Mouse (Mus musculus) limb, embryonic 12.5 days (tissue): ENCODE data around the gene Lif. TPM values are rescaled to one million over a fixed set of nuclear protein-coding genes. Genes with fewer than 3 reads are reported as not detected.

ENCODE experiments used
- ATAC-seq: fragments of 200-750 bp; cut with Nextera tagmentation; 2 replicates; pipeline ENCODE4 v1.8.0; 2017; ENCODE audit warnings: low read depth, moderate TSS enrichment; ENCODE audit not compliant: insufficient number of reproducible peaks, insufficient read depth, low FRiP score, low TSS enrichment
- H3K27ac ChIP-seq: fragments of 300-500 bp; sonication (generic); 2 replicates; pipeline ENCODE4 v1.5.1; 2016; ENCODE audit warnings: mild to moderate bottlenecking, moderate library complexity
- H3K27me3 ChIP-seq: fragments of 300-500 bp; sonication (generic); 2 replicates; pipeline ENCODE4 v1.6.1; 2016; ENCODE audit warnings: mild to moderate bottlenecking, moderate library complexity
- H3K36me3 ChIP-seq: fragments of 300-500 bp; sonication (generic); 2 replicates; pipeline ENCODE4 v1.6.1; 2016; ENCODE audit warnings: mild to moderate bottlenecking, moderate library complexity
- H3K4me1 ChIP-seq: fragments of 300-500 bp; sonication (generic); replicated peaks from 2 replicates; pipeline ENCODE4 v1.6.1; 2016
- H3K4me2 ChIP-seq: fragments of 300-500 bp; sonication (generic); 2 replicates; pipeline ENCODE4 v1.6.1; 2016; ENCODE audit warnings: mild to moderate bottlenecking, moderate library complexity
- H3K4me3 ChIP-seq: fragments of 300-500 bp; sonication (generic); replicated peaks from 2 replicates; pipeline ENCODE4 v1.5.1; 2016; ENCODE audit warnings: mild to moderate bottlenecking
- H3K9ac ChIP-seq: fragments of 300-500 bp; sonication (generic); replicated peaks from 2 replicates; pipeline ENCODE4 v1.6.1; 2016; ENCODE audit warnings: mild to moderate bottlenecking, moderate library complexity
- H3K9me3 ChIP-seq: fragments of 300-500 bp; sonication (generic); 2 replicates; pipeline ENCODE4 v1.6.1; 2016; ENCODE audit warnings: mild to moderate bottlenecking, moderate library complexity
- WGBS: fragments of 180-500 bp; shearing (Covaris S2); methylation state at CpG from one replicate; pipeline ENCODE4 v1.1.7; 2016; 5-methylcytosine and 5-hydroxymethylcytosine counted together
- polyA plus RNA-seq: library from polyadenylated mRNA; unstranded; fragments of >200 nt; fragmentation: Nextera tagmentation; extraction: Ambion mirVana; gene quantifications from 2 replicates; pipeline ENCODE4 v1.2.1, GENCODE M21; 2016

Gene Lif
- polyA plus RNA-seq, 1 experiment from 2014 or later = 0.05 TPM

DNA sequence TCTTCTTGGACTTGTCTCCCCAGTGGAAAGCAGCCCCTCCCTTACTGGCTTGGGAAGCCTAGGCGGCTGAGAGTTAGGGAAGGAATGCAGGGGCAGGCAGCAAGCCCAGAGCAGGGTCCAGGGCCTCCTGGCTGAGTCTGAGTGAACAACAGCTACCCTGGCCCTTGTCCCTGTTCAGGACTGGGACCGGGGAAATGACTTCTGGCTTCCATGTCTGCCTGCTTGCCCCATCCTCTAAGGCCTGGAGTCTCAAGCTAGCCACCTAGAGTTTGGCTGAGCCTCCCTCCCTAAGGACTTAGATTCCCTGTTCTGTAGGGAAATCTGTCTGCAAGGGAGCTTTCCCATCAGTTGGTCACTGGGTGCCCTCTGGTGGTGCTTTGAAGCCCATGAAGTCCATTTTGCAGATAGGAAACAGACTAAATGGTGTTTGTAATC is 38.0 kb upstream of the Lif start:
- no peak overlapping the region for H3K9ac ChIP-seq
- no peak for ATAC-seq
- no peak overlapping the region for H3K4me3 ChIP-seq
- no peak overlapping the region for H3K4me2 ChIP-seq
- WGBS = 13% methylated on average over 2 of the region's 2 CpGs
- peaks cover 23% of the 10 kb centered on the region for H3K36me3 ChIP-seq
- H3K27me3 ChIP-seq = peaks cover 33% of the 10 kb centered on the region
- peaks cover 5% of the 10 kb centered on the region; the same call in 1 of the 2 replicates for H3K9me3 ChIP-seq
- peaks cover 20% of the 10 kb centered on the region; the same call in 1 of the 2 replicates for H3K4me1 ChIP-seq
- H3K27ac ChIP-seq = no peak overlapping the region

DNA sequence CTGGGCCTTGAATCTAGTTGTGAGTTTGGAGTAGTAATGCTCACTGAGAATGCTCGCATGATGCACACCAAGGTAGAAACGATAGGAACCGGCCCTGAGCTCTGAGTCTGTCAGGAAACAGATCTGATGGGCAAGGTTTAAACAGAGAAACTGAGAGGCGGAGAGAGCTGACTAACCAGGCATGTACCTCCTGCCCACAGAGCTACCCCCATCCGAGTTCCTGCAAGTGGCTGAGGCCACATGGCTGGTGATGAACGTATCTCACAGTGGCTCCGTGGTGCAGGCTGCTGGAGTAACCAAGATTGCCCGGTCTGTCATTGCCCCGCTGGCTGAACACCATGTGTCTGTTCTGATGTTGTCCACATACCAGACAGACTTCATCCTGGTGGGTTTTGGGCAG is 37.4 kb upstream of the Lif start:
- WGBS = 64% methylated on average over 9 of the region's 9 CpGs
- Histone ChIP-seq H3K27ac (no peak overlapping the region), H3K9me3 (peaks cover 5% of the 10 kb centered on the region; the same call in 1 of the 2 replicates), H3K4me3 (no peak overlapping the region), H3K27me3 (peaks cover 35% of the 10 kb centered on the region), H3K36me3 (peaks cover 17% of the 10 kb centered on the region), H3K9ac (no peak overlapping the region), H3K4me1 (peaks cover 20% of the 10 kb centered on the region; the same call in 1 of the 2 replicates), H3K4me2 (no peak overlapping the region)
- no peak for ATAC-seq

DNA sequence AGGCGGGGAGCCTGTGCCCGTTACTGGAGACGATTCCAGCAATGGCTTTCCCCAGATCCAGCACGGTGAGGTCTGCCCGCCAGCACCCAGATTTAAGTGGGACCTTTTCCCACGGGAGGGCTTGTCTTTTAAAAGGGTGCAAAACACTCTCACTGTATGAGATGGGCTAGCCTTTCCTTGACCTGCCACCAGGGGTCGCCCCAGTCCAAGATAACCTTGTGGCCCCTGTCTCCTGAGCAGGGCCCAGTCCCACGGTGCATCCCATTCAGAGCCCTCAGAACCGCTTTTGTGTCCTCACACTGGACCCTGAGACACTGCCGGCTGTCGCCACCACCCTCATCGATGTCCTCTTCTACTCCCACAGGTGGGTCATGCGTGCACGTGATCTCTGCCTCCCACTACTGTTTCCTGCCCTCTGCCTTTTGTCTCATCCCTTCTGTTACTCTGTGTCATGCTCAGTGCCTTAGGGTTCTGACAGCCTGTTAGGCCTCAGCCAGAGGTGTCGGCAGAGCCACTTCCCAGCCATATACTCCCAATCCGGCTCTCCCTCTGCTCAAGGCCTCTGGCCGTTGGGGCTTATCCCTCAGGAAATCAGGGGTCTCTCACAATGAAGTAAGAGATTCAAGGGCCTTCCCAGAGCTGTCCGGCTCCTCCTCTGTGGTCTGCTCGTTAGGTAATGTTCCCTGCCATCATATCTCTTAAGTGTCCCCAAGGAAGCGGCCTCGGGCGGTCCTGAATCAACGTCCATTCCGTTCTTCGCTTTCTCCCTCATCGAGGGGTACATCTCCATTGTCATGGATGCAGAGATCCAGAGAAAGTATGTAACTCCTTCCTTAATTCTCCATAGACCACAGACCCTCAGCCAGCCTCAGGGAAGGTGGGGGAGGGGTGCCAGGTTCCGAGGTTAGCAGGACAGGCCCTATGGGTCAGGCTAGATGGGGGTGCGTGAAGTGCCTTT is 36.6 kb upstream of the Lif start:
- ATAC-seq = no peak

DNA sequence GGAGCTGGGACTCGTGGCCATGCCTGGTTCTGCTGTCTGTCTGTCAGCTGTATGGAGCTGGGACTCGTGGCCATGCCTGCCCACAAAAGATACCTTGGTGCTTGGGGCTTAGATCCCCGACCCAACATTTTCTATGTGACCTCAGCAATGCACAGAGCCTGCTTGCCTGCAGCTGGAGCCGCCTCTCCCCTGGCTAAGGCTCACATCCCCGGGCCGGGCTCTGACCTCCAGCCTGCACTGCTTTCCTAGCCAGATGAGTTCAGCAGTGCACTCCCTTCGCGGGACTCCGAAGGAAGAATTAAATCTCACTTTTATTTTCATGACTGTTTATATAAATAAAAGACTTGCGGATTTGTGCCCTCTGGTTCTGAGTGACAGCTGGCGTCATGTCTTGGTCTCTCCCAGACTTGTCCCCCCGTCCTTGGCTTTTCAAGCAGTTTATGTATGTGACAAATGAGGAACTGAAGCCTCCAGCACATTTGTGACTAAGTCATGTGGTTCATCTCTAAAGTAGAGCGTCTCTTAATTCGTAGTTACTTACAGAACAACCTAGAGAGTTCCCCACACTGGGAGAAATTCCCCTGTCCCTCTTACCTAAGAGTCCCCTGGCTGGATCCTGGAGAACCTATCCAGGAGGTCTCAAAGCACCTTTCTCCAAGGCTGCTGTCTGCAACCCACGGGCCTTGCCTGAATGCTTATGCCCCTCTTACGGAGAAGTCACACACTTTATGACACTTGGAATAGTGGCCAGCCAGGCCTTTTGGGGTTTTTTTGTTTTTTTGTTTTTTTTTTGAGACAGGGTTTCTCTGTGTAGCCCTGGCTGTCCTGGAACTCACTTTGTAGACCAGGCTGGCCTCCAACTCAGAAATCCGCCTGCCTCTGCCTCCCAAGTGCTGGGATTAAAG is 35.1 kb upstream of the Lif start:
- Histone ChIP-seq H3K9me3 (peaks cover 5% of the 10 kb centered on the region; the same call in 1 of the 2 replicates), H3K27ac (no peak overlapping the region), H3K9ac (no peak overlapping the region), H3K4me2 (no peak overlapping the region), H3K4me1 (peaks cover 20% of the 10 kb centered on the region; the same call in 1 of the 2 replicates), H3K27me3 (peaks cover 36% of the 10 kb centered on the region), H3K4me3 (no peak overlapping the region), H3K36me3 (no peaks in the 10 kb centered on the region)
- 79% methylated on average over 17 of the region's 17 CpGs for WGBS
- no peak for ATAC-seq

More for the DNA sequence above, 36.6 kb upstream of the Lif start:
- Histone ChIP-seq H3K9ac (no peak overlapping the region), H3K27me3 (peaks cover 36% of the 10 kb centered on the region), H3K9me3 (peaks cover 5% of the 10 kb centered on the region; the same call in 1 of the 2 replicates), H3K4me3 (no peak overlapping the region), H3K4me2 (no peak overlapping the region), H3K27ac (no peak overlapping the region), H3K36me3 (peaks cover 9% of the 10 kb centered on the region), H3K4me1 (peaks cover 20% of the 10 kb centered on the region; the same call in 1 of the 2 replicates)
- WGBS = 49% methylated on average over 28 of the region's 28 CpGs

DNA sequence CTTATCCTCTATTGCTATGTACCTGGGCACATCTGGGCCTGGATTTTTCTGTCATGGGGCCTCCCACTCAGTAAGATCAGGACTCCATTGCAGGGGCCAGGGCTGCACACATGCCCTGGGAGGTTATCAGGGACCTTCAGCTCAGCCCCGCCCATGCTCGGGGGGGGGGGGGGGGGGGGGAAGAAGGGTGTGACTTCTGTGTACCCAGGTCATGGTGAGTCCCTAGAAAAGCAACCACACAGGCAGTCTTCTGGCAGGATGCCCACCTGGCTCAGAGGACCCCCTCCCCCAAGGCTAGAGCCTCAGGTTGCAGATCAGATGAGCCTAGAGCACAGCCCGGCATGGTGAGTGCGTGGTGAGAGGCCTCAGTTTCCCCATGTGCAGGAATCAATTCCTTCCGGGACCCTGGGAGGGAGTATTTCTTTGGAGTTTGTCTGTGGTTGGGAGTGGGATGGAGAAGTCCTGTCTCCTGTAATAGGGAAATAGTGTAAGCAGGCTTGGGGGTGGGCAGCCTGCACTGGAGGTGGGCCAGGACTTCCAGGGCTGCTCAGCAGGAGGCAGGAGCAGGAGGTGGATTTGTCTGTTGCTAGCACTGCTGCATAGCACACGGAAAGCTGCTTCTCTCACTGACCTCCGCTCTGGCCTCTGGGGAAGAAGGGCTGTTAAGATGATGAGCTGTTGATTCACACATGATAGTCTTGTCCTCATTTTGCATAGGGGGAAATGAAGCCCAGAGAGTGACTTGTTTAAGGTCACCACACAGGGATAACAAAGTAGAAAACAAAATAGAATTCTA is 33.8 kb upstream of the Lif start:
- H3K36me3 ChIP-seq = no peaks in the 10 kb centered on the region
- no peak for ATAC-seq
- H3K4me1 ChIP-seq = peaks cover 12% of the 10 kb centered on the region
- WGBS = 37% methylated on average over 5 of the region's 7 CpGs
- no peaks in the 10 kb centered on the region for H3K9me3 ChIP-seq
- no peak overlapping the region for H3K27ac ChIP-seq
- peaks cover 24% of the 10 kb centered on the region for H3K27me3 ChIP-seq
- no peak overlapping the region for H3K4me3 ChIP-seq
- H3K4me2 ChIP-seq = no peak overlapping the region
- H3K9ac ChIP-seq = no peak overlapping the region

DNA sequence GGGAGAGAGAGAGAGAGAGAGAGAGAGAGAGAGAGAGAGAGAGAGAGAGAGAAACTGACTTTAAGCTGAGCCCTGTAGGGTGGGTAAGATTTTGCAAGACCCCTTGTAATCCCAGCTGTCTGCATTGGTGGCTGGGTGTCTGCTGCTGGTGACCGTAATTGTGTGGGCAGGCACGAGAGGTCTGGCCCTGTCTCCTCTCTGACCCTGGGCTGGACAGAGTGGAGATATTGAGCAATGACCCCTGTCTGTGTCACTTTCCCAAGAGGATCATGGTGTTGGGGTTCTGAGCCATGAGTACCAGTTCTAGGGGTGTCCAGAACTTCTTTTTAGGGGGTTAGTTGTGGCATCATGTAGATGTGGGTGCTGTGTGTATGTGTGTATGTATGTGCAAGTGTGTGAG is 33.1 kb upstream of the Lif start:
- Histone ChIP-seq H3K9me3 (no peaks in the 10 kb centered on the region), H3K9ac (no peak overlapping the region), H3K4me2 (no peak overlapping the region), H3K27ac (no peak overlapping the region), H3K4me1 (peaks cover 8% of the 10 kb centered on the region), H3K4me3 (no peak overlapping the region), H3K36me3 (no peaks in the 10 kb centered on the region), H3K27me3 (peaks cover 17% of the 10 kb centered on the region)
- WGBS = 41% methylated on average over 2 of the region's 2 CpGs
- ATAC-seq = no peak

DNA sequence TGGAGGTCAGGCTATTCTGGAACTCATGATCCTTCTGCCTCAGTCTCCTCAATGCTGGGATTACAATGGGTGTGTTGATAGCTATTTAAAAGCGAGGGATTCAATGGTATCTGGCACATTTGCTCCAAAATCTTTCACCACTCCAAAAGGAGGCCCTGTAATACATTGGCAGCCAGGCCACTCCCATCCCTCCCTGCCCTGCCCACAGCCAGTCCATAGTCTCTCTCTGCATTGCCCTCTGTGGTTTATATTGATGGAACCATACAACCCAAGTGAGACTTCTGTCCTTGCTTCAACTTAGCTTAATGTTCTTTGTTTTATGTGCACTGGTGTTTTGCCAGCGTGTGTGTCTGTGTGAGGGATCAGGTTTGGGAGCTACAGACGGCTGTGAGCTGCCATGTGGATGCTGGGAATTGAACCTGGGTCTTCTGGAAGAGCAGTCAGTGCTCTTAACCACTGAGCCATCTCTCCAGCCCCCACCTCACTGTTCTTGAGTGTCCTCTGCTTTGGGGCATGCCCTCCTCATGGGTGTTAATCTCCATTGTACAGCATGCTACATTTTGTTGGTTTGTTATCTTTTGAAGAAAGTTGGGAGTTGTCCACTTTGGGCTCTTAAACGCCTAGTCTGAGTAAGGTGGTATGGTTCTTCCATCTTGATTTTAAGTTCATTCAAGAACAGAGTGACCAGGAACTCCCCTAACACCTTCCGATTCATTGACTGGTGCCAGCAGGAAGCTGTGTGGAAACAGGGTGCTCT is 30.6 kb upstream of the Lif start:
- Histone ChIP-seq H3K27ac (no peak overlapping the region), H3K36me3 (no peaks in the 10 kb centered on the region), H3K4me1 (peaks cover 6% of the 10 kb centered on the region), H3K4me2 (no peak overlapping the region), H3K27me3 (0 out of 2 replicates have a peak, but pooled peaks cover 3% of the 10 kb centered on the region), H3K9me3 (no peaks in the 10 kb centered on the region), H3K9ac (no peak overlapping the region), H3K4me3 (no peak overlapping the region)
- WGBS = 83% methylated on average over 5 of the region's 5 CpGs
- no peak for ATAC-seq

DNA sequence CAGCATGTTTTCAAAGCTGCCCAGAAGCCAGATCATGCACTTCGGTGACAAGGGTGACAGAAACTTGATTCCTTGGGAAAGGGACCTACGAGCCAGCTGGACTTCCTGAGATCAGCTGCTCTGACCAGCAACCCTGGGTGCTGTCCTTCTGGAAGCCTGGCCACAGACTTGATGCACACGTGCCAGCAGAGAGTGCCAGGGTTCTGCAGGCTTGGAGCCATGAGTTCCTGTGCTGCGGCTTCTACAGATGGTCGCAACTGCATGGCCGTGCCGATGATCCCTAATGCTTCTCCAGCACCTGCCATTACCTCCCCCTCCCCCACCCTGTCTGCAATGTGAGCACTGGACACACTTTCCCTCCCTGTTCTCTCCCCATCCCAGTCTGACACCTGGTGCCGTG is 28.9 kb upstream of the Lif start:
- Histone ChIP-seq H3K27me3 (0 out of 2 replicates have a peak, but pooled peaks cover 3% of the 10 kb centered on the region), H3K4me2 (no peak overlapping the region), H3K9me3 (no peaks in the 10 kb centered on the region), H3K27ac (no peak overlapping the region), H3K4me3 (no peak overlapping the region), H3K4me1 (peaks cover 5% of the 10 kb centered on the region), H3K9ac (no peak overlapping the region), H3K36me3 (no peaks in the 10 kb centered on the region)
- 42% methylated on average over 8 of the region's 8 CpGs for whole genome bisulfite sequencing
- ATAC-seq = no peak

DNA sequence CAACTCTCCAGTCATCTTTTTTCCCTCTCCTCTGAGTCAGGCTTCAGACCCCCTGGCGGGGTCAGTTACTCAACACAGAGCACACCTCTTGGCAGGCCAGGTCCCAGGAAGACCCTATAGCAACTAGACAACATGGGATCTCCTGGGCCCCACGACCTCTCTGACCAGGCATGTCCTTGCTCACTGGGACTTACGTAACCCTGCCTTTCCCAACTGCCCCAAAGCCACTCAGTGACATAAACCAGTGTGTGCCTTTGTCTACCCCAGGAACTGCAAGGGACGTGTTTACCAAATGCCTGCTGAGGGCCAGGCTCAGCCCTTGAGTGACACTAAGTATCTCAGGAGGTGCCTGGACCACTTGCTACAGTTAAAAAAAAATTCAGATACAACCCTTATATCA is 27.5 kb upstream of the Lif start:
- no peak for ATAC-seq
- WGBS = 63% methylated on average over 4 of the region's 4 CpGs
- Histone ChIP-seq H3K9me3 (no peaks in the 10 kb centered on the region), H3K4me3 (no peak overlapping the region), H3K36me3 (no peaks in the 10 kb centered on the region), H3K27ac (no peak overlapping the region), H3K27me3 (0 out of 2 replicates have a peak, but pooled peaks cover 1% of the 10 kb centered on the region), H3K4me2 (no peak overlapping the region), H3K4me1 (no peaks in the 10 kb centered on the region; the same call in 1 of the 2 replicates), H3K9ac (no peak overlapping the region)

DNA sequence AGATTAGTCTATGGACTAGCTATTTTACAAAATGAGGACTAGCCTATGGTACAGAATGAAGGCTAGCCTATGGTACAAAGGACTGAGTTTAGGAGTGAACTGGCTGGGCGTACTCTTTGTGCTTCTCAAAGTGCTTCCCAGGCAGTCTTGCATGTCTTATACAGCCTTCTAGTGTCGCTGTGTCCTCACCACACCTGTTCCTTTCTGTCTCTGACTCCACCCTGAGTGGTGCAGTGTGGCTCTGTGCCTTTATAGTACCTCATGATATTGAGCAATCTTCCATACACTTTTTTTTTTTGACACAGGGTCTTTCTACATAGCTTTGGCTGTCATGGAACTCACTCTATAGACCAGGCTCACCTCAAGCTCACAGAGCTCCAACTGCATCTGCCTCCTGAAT is 25.9 kb upstream of the Lif start:
- H3K4me2 ChIP-seq = no peak overlapping the region
- no peak overlapping the region for H3K4me3 ChIP-seq
- 75% methylated on average over 2 of the region's 2 CpGs for WGBS
- no peaks in the 10 kb centered on the region for H3K27me3 ChIP-seq
- H3K36me3 ChIP-seq = no peaks in the 10 kb centered on the region
- H3K4me1 ChIP-seq = no peaks in the 10 kb centered on the region; the same call in 1 of the 2 replicates
- no peak overlapping the region for H3K27ac ChIP-seq
- no peak for ATAC-seq
- no peaks in the 10 kb centered on the region for H3K9me3 ChIP-seq
- H3K9ac ChIP-seq = no peak overlapping the region
